Mouse (Mus musculus): ENCODE data around the gene Tspear. TPM values are rescaled to one million over a fixed set of nuclear protein-coding genes. Genes with fewer than 3 reads are reported as not detected.
"Not testable (repeated sequence)": the region's sequence is repeated elsewhere in the genome, so short reads cannot be mapped to it uniquely, and the experiment has no call there.

Gene Tspear
- total RNA-seq, 2 experiments from 2014 or later, result not detected

DNA sequence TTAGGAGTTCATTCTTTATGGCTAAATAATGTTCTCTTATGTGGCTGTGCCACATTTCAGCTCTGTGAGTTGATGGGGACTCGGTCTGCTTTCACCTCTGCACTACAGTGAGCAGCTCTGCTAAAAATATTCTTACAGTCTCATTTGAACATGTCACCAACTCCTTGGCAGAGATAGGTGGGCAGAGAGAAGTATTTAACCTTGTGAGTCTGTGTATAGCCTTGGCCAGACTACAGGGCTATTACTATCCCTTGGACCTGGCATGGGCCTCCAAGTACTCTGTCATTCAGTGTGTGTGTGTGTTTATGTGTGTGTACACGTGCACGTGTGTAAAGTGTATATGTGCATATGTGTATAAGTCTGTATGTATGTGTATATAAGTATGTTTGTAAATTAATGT, 97.0 kb downstream of the Tspear start:
- not testable (repeated sequence) for ATAC-seq (ENCODE audit: poor library complexity, severe bottlenecking)

DNA sequence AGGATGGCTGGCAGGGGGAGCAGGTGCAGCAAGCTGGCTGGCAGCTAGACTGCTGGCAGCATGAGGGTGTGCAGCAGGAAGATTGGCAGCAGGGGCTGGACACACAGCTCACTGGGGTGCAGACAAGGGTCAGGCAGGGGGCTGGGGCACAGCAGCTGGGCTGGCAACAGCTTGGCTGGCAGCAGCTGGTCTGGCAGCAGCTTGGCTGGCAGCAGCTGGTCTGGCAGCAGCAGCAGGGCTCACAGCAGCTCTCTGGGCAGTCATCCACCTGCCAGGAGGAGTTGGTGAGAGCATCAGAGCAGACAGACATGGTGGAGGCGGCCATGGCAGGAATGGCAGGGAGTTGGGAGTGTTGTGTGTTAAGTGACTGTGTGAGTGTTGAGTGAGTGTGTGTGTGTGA, 101.5 kb downstream of the Tspear start, which contains the start of gene Gm7137:
Gene Gm7137 (minus strand): TSS at position 325 of the 400 bp plus-strand sequence.
- ATAC-seq (ENCODE audit: poor library complexity, severe bottlenecking), result not testable (repeated sequence)

DNA sequence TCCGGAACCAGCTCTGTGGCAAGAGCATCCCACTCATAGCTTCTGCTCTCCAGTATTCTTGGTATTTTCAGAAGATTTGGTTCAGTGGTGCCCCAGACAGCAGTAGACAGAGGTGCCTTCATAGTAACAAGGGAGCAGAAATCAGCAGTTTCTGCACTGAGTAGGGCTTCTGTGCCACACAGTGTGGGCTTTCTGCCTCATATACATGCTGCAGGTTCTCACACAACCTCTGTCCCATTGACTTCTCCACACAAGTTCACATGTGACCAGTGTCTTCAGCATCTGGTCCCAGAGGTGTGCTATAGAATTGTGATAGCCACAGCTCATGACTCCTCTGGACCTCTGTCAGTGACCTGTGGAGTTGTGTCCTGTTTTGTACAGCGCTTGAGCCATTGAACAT, 102.3 kb downstream of the Tspear start:
- no peak for ATAC-seq (ENCODE audit: poor library complexity, severe bottlenecking)

DNA sequence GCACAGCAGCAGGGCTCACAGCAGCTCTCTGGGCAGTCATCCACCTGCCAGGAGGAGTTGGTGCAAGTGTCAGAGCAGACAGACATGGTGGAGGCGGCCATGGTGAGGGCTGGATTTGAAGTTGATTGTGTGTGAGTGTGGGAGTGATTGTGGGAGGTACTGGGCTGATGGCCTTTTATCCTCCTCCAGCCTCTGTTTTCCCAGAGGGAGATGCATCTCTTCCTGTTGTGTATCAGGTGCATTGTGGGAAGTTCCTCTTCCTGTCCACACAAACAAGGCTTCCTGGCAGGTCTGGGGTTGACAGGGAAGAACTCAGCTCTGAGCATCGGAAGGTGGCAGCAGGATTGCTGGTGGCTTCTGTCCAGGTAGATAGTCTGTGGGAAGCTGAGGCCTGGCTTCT, 108.6 kb downstream of the Tspear start, which contains the start of gene Gm9639:
Gene Gm9639 (minus strand): TSS at position 101 of the 400 bp plus-strand sequence.
- ATAC-seq (ENCODE audit: poor library complexity, severe bottlenecking), result no peak

DNA sequence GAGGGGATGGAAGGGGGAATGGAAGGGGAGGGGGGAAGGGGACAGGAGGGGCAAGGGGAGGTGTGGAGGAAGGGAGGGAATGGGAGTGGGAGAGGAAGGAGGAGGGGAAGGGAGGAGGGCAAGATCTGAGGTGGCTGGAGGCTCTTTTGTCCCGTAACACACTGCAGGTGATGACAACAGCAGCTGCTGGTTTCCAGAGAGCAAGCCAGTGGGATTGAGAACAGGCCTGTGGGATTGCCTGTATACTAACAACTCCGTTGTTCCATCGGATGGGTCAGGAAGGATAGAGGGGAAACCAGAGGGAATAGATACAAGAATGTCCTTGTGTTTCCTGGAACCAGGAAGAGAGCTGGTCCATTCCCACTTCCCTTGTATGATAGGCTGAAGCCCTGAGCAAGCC, 111.3 kb downstream of the Tspear start:
- ATAC-seq (ENCODE audit: poor library complexity, severe bottlenecking), result no peak

DNA sequence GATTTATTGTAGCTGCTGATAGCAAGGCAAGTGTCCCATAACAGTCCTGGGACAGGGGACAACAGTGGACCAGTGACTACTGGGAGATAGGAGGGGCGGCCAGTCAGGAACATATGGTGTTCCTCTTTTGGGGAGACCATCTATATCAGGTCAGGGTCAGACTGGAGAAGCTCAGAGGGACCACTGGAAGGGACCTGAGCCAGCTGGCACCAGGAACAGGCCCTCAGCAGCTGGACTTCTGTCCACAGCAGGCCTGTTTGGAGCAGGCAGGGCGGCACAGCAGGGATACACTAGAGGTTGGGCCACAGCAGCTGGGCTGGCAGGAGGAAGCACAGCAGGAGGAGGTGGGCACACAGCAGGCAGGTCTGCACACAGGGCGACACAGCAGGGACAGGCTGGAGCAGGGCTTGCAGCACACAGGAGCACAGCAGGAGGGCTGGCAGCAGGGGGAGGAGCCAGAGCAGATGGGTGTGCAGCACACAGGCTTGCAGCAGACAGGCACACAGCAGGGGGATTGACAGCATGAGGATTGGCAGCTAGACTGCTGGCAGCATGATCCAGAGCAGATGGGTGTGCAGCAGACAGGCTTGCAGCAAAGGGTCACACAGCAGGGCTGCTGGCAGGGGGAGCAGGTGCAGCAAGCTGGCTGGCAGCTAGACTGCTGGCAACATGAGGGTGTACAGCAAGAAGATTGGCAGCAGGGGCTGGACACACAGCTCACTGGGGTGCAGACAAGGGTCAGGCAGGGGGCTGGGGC, 112.0 kb downstream of the Tspear start:
- not testable (repeated sequence) for ATAC-seq (ENCODE audit: poor library complexity, severe bottlenecking)

DNA sequence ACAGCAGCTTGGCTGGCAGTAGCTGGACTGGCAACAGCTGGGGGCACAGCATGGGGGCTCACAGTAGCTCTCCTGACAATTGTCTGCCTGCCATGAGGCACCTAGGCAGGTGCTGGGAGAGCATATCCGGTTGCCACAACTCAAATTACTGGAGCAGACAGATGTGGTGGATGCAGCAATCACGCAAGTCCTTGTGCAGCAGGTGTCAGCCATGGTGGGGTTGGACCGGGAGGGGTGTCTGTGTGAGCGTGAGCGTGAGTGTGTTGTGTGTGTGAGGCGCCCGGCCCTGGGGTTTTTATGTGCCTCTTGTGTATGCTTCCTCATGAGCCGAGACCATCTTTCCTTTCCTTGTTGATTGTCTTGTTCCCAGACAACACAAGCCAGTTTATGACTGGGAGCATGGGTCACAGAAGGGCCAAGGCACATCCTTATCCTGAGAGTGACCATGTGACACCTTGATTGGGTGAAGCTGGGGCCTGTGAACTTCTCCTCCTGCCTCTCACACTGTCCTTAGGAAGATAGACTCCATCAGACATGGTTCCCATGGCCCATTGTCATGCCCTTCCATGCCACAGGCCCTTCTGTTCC, 112.6 kb downstream of the Tspear start, which contains the start of gene Gm19668:
Gene Gm19668 (minus strand): TSS at position 213 of the 588 bp plus-strand sequence.
- ATAC-seq (ENCODE audit: poor library complexity, severe bottlenecking), result no peak

DNA sequence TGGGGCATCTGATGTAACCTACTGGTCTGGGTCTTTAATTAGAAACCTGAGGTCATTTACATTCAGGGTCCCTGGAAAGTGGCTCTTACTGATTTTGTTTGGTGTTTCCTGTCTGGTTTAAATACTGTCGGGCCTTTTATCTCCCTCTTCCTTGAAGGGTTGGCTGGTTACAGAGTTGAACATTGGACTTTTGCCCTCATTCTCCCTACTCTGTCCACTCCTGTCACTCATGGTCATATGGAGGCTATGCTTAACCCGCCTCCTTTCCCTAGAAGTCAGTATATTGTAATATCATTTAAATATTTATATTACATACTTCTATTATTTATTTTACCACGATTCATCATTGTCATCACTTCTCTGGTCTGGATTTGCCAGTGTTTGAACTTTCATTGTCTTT, 117.7 kb downstream of the Tspear start:
- ATAC-seq (ENCODE audit: poor library complexity, severe bottlenecking), result no peak

DNA sequence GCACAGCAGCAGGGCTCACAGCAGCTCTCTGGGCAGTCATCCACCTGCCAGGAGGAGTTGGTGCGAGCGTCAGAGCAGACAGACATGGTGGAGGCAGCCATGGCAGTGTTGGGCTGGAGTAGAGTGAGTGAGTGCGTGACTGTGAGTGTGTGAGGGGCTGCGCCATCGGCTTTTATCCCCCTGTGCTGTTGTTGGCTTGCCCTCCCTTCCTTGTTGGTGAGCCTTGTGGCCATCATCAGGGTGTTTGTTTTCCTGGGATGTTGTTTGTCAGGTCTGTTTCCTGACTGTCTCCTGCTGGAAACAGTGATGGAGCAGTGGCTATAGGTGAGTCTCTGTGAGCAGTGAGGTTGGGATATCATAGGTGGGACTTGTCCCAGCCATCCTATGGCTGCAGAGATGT, 125.4 kb downstream of the Tspear start, which contains the start of gene Gm9507:
Gene Gm9507 (minus strand): TSS at position 101 of the 400 bp plus-strand sequence.
- no peak for ATAC-seq (ENCODE audit: poor library complexity, severe bottlenecking)

DNA sequence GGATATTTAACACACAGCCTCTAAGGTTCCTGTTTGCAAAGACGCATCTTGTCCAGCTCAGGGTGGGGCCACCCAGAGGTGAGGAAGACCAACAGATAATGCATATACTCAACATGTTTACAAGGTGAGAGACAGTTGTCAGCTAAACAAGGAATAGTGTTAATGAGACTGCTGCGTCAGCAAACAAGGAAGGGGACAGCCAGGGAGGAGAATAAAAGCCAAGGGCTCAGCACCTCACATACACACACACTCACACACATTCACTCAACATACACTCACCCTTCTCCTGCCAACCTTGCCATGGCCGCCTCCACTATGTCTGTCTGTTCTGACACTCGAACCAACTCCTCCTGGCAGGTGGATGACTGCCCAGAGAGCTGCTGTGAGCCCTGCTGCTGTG, 128.0 kb downstream of the Tspear start, which contains the start of gene Gm2696:
Gene Gm2696 (plus strand): TSS at position 301 of the 400 bp plus-strand sequence.
- no peak for ATAC-seq (ENCODE audit: poor library complexity, severe bottlenecking)

DNA sequence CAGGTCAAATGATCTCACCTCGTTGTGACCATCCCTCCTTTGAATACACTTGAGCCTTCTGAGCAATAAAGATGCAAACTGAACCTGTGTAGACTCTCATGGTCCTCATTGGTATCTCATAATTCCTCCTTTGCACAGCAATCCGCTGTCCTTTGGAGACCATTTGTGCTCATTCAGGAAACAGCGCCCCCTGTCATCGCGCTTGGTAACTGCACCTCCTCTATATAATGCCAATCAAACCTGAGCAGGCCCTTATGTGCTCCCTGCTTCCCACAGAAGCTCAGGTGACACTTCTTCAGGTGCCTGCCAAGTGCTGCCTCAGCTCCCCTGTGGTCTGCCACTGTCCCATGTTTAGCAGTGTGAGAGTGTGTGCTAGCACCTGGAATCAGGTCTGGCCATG, 129.1 kb downstream of the Tspear start:
- ATAC-seq (ENCODE audit: poor library complexity, severe bottlenecking), result no peak

DNA sequence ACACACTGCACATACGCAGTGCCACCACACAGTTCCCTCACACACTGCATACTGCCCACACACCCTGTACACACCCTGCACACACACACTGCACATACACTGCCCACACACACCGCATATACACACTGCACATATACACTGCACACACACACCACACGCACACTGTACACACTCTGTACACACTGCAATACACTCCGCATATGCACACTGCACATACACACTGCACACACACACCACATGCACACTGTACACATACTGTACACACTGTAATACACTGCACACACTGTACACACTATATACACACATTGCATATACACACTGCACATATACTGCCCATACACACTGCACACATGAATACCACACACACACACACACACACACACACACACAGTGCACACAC, 132.2 kb downstream of the Tspear start:
- no peak for ATAC-seq (ENCODE audit: poor library complexity, severe bottlenecking)

DNA sequence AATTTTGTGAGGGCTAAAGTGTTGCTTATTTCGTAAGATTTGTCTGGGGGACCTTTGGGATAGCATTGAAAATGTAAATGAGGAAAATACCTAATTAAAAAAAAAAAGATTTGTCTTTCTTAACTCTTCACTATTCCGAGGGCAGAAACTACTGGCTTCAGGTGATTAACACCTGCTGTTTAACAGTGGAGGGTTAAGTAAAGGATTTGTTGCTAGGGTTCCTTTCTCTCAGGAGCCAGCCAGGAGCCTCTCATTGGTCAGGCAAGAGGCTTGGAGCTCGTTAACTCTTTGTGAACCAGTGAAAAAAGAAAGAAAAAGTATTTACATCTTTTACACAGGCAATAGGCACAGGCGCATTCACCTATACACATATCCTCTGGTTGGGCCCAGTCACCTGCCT, 132.8 kb downstream of the Tspear start:
- ATAC-seq (ENCODE audit: poor library complexity, severe bottlenecking), result no peak

DNA sequence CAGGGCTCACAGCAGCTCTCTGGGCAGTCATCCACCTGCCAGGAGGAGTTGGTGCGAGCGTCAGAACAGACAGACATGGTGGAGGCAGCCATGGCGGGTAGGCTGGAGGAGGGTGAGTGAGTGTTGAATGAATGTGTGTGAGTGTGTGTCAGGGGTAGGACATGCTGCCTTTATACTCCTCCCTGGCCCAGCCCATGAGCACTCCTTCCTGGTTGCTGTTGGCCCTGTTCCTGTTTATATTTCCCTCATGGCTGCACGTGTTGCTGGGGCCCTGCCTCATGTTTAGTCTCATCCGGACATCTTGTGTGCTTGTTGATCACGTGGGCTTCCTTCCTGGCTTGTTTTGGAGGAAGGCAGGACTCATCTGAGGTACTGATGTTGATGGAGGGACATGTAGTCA, 140.6 kb downstream of the Tspear start, which contains the start of gene Krtap10-4:
Gene Krtap10-4 (minus strand): TSS at position 145 of the 400 bp plus-strand sequence.
- ATAC-seq (ENCODE audit: poor library complexity, severe bottlenecking), result no peak

DNA sequence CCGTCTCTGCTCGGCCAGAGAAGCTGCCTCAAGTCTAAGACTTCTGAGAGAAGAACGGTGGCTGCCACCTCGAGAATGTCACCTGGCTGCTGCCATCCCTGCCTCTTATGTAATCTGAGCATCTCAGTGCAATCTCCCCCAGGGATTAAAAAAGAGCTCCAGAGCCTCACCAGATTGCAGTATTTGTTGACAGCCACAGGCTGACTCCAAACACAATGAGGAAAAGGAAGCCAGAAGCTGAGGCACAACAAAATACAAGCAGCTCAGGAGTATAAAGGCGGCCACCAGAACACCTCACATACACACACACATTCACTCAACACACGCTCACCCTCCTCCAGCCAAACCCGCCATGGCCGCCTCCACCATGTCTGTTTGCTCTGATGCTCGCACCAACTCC, 149.3 kb downstream of the Tspear start, which contains the start of gene Krtap10-10:
Gene Krtap10-10 (plus strand): TSS at position 301 of the 400 bp plus-strand sequence.
- ATAC-seq (ENCODE audit: poor library complexity, severe bottlenecking), result no peak

DNA sequence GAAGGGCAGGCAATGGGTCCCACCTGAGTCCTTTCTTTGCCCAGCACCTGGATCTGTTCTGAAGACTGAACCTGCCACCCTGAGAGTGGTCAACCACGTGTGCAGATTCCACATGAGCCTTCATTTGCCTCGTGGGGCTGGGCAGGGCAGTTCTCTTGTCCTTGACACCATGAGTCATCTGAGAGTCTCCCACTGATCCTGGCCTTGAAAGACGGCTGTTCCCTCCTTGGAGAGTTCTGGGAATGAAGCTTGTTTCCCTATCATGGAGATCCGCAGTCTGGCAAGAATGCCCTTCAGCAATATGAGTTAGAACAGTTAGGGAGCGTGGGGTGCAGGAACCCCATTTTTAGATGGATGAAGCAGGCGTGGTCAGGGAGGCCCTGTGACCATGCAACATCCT, 152.6 kb downstream of the Tspear start:
- ATAC-seq (ENCODE audit: poor library complexity, severe bottlenecking), result no peak

DNA sequence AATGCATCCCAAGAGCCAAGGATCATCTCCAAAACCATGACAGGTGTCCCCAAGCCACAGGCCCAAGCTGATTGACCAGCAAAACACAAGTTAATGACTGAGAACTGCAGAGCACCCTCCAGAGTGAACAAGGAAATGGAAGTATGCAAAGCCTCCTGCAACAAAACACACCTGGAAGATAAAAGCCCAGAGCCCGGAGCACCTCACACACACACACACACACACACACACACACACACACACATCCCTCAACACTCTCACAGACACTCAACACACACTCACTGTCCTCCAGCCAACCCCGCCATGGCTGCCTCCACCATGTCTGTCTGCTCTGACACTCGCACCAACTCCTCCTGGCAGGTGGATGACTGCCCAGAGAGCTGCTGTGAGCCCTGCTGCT, 160.1 kb downstream of the Tspear start, which contains the start of gene Gm36176:
Gene Gm36176 (plus strand): TSS at position 301 of the 400 bp plus-strand sequence.
- no peak for ATAC-seq (ENCODE audit: poor library complexity, severe bottlenecking)

DNA sequence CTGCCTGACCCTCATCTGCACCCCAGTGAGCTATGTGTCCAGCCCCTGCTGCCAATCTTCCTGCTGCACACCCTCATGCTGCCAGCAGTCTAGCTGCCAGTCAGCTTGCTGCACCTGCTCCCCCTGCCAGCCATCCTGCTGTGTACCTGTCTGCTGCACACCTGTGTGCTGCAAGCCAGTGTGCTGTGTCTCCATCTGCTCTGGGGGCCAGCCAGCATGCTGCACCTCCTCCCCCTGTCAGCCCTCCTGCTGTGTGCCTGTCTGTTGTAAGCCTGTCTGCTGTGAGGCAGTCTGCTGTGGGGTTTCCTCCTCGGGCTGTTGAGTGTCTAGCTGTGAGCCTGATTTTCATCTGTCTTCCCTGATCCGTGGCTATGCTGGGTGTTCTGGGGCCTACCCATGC, 160.6 kb downstream of the Tspear start:
- no peak for ATAC-seq (ENCODE audit: poor library complexity, severe bottlenecking)

DNA sequence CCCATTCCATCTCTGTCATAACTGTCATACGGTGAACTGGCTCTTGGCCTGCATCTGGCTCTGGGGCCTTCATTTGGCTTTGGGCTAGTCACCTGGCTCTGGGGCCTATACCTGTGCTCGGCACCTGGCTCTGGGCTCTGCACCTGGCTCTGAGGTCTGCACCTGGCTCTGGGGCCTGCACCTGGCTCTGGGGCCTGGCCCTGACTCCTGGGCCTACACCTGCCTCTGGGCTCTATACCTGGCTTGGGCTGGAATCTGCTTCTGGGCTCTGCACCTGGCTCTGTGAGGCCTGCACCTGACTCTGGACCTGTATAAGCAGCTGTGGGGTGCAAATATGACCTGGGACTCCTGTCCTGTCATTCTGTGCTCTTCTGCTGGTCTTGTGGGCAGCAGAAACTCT, 161.2 kb downstream of the Tspear start:
- no peak for ATAC-seq (ENCODE audit: poor library complexity, severe bottlenecking)

DNA sequence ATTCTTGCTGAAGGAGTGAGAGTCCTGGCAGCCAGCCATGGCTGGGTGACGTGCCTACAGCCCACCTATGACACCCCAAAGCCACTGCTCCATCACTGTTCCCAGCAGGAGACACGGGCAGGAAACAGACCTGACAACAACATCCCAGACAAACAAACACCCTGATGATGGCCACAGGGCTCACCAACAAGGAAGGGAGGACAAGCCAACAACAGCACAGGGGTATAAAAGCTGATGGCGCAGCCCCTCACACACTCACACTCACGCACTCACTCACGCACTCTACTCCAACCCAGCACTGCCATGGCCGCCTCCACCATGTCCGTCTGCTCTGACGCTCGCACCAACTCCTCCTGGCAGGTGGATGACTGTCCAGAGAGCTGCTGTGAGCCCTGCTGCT, 166.2 kb downstream of the Tspear start, which contains the start of gene Gm10318:
Gene Gm10318 (plus strand): TSS at position 301 of the 400 bp plus-strand sequence.
- no peak for ATAC-seq (ENCODE audit: poor library complexity, severe bottlenecking)

DNA sequence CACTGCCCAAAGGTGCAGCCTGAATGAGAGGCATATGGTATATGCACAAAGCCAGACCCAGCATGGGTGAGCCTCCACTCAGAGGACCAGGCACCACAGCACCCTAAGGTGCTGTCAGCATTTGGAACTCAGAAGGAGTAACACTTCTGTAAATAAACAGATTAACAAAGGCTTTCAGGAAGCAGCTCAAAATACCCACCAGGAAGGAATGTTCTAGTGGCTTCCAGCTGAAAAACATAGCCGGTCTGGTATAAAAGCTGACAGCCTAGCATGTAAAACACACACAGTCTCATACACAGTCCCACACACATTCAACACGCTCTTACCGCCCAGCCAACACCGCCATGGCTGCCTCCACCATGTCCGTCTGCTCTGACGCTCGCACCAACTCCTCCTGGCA, 175.3 kb downstream of the Tspear start, which contains the start of gene Gm3285:
Gene Gm3285 (plus strand): TSS at position 301 of the 400 bp plus-strand sequence.
- no peak for ATAC-seq (ENCODE audit: poor library complexity, severe bottlenecking)
